Mouse (Mus musculus): ENCODE results near the gene Slc35f6.

DNA sequence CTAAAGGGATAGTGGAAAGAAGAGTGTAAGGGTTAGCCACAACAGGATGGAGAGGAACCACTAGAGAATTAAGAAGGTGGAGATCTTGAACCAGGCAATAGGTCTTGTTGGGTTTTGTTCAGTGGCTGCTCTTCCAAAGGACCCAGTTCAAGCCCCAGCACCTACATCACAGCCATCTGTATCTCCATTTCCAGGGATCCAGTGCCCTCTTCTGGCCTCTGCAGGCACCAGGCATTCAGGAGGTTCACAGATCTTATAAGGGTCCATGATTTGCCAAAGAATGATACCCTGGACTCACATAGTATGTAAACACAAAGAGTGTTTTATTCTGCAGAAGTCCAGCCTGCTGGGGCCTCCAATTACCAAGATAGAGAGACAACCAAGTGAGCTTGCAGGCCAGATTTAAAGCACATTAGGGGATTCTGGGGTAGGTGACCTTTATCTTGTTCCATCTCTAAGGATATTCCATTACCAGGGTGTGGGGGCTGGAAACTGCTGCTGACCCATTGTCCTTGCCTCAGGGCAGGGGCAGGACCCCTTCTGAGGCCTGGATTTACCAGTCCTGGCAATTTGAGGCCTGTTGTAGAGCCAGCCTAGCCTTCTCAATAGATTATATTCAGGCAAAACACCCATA lies 35.4 kb downstream of the Slc35f6 start:
- TF ChIP-seq CTCF (IDR thresholded peaks at IDR 0.05; ENCODE audit: control insufficient read depth, insufficient read depth, insufficient replicate concordance, low read depth, low read length), result no peak; the same call in 1 of the 2 replicates
- TF ChIP-seq POLR2A (IDR thresholded peaks at IDR 0.05; ENCODE audit: control insufficient read depth, low read depth, low read length), result no peak

All from testis, adult 2 months (tissue).